Mouse (Mus musculus): Measurements from ENCODE around the gene Hvcn1.

DNA sequence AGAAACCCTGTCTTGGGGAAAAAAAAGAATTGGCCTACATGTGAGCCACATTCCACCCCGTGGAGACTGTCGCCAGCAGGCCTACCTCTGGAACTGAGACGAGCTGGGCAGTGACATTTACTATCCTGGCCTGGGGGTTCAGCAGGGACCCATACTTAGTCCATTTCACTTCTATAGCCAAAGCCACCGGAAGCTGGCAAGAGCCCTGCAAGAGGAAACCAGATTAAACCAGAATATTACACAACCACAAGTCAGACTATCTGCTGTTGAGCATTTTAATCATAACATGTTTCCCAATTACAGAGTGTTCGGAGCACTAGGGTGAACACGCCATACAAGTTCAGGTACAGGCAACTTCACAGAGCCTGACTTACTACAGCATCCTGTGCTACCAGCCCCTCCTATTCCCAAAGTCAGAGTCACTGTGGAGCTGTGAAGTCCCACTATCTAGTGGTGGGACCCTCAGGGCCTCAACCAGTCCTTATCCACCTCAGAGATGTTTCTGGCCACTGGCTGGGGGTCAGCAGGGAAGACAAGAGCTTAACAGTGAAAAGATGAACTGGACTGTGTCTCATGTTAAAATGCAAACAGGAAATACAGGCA, 36.0 kb downstream of the Hvcn1 start:
- TF ChIP-seq CTCF (conservative IDR thresholded peaks at IDR 0.05; ENCODE audit: low read length) (no peak), NANOG (IDR thresholded peaks at IDR 0.05; ENCODE audit: borderline replicate concordance, low read length) (no peak), POU5F1 (IDR thresholded peaks at IDR 0.05; ENCODE audit: borderline replicate concordance, low read length) (no peak)
